Mouse (Mus musculus): ENCODE data around the gene Ier5l. TPM values are rescaled to one million over a fixed set of nuclear protein-coding genes. Genes with fewer than 3 reads are reported as not detected.

The Ier5l gene
- total RNA-seq, 2 experiments from 2014 or later: 12.2 to 13.1 TPM

DNA sequence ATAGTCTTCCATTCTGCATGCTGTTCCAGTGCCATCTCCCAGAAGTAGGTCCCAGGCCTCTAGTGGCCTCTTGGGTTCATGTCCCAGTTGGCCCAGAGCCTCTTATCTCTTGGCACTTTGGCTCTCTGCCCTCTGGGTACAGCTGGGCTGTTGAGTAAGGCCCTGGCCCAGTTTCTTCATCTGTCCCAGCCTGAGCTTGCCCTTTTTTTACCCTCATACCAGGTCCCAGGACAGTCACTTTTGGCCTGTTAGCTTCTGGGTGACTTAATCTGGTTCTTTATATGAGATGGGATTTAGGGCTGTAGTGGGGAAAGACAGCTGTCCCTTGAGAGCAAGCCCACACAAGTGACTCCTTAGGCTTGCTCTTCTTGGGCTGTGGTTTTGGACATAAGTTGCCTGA is 44.9 kb downstream of the Ier5l start:
- no peak; the same call in 1 of the 2 replicates for TF ChIP-seq CTCF (conservative IDR thresholded peaks at IDR 0.05)
- DNase-seq (ENCODE audit: low spot score in 2 of 2): no peak
- no peak overlapping the region for H3K27ac ChIP-seq
- no peak overlapping the region for H3K4me3 ChIP-seq

Other genes starting within 250 kb of the Ier5l start
- 10 to 100 TPM; 56.8 to 59.3 TPM for gene Lrrc8a, start 236.5 kb downstream of the Ier5l start, total RNA-seq (2021)
- gene Gm28035, start 233.7 kb downstream of the Ier5l start, total RNA-seq (2021): 10 to 100 TPM in 1 of 2 experiments, 1 to 10 TPM in 1; 8.7 to 10.9 TPM
- gene Phyhd1, start 208.0 kb downstream of the Ier5l start, total RNA-seq (2021): 10 to 100 TPM; 21.5 to 22.2 TPM
- not detected for gene Gm28038, start 193.2 kb downstream of the Ier5l start, total RNA-seq (2021)
- 10 to 100 TPM; 22.1 to 22.2 TPM for gene Dolk, start 187.9 kb downstream of the Ier5l start, total RNA-seq (2021)
- gene Nup188, start 187.8 kb downstream of the Ier5l start, total RNA-seq (2021): 10 to 100 TPM; 19.0 to 25.9 TPM
- gene Sh3glb2, start 114.9 kb downstream of the Ier5l start, total RNA-seq (2021): 100 to 1,000 TPM; 287 to 288 TPM
- 100 to 1,000 TPM; 112 to 120 TPM for gene Miga2, start 110.0 kb downstream of the Ier5l start, total RNA-seq (2021)
- gene Dolpp1, start 82.0 kb downstream of the Ier5l start, total RNA-seq (2021): 10 to 100 TPM; 22.8 to 24.0 TPM
- 10 to 100 TPM; 50.9 to 51.6 TPM for gene Crat, start 58.4 kb downstream of the Ier5l start, total RNA-seq (2021)
- 100 to 1,000 TPM; 152 to 168 TPM for gene Ptpa, start 58.2 kb downstream of the Ier5l start, total RNA-seq (2021)
- 10 to 100 TPM in 1 of 2 experiments, 1 to 10 TPM in 1; 7.8 to 11.3 TPM for gene Cstad, start 120.8 kb upstream of the Ier5l start, total RNA-seq (2021)